Mouse (Mus musculus): ENCODE data around the gene Map4k5. TPM values are rescaled to one million over a fixed set of nuclear protein-coding genes. Genes with fewer than 3 reads are reported as not detected.

Gene Map4k5
- polyA plus RNA-seq, 1 experiment, result 6.7 TPM

DNA sequence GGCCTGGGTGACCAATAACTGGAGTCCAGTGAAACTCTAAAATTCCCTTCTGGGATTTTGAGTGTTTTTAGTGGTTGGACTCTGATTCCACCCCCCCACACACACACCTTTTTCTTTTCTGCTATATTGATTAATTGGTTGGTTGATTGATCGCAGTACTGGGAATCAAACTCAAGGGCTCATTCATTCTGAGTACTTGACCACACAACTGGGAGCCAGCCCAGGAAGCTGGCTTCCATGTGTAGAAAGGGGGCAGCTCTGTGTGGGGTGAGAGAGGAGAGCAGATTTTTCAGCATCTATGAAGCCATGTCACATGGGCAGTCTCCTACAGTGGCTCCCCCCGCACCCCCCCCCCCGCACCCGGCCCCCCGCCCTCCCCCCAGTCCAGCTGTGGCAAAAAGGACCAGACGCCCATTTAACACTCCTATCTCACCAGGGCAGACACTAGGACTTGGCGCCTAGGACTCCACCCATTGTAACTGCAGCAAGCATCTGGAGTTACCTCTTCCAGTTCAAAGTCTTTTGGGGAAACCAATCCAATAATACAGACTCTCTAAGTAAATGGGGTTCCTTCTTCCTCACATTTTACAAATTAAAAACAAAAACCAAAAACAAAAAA is 133.6 kb downstream of the Map4k5 start:
- Histone ChIP-seq H3K27ac (ENCODE audit: insufficient read depth, low read length) (no peak overlapping the region), H3K4me3 (ENCODE audit: extremely low read depth, insufficient read depth, insufficient read length) (no peak overlapping the region), H3K4me1 (ENCODE audit: control insufficient read depth, insufficient read depth, insufficient read length) (no peaks in the 10 kb centered on the region), H3K27me3 (ENCODE audit: control insufficient read depth, insufficient read depth, low read length) (no peaks in the 10 kb centered on the region), H3K36me3 (ENCODE audit: control insufficient read depth, insufficient read depth, low read length) (no peaks in the 10 kb centered on the region)
- TF ChIP-seq CTCF (IDR thresholded peaks at IDR 0.05; ENCODE audit: extremely low read depth, insufficient read depth, insufficient read length, insufficient replicate concordance) (no peak), POLR2A (IDR thresholded peaks at IDR 0.05; ENCODE audit: low read depth, low read length) (no peak)
- no peak for DNase-seq (ENCODE audit: low read depth in 1 of 2, low spot score in 2 of 2)
- WGBS, result 42% methylated on average over 7 of the region's 7 CpGs

DNA sequence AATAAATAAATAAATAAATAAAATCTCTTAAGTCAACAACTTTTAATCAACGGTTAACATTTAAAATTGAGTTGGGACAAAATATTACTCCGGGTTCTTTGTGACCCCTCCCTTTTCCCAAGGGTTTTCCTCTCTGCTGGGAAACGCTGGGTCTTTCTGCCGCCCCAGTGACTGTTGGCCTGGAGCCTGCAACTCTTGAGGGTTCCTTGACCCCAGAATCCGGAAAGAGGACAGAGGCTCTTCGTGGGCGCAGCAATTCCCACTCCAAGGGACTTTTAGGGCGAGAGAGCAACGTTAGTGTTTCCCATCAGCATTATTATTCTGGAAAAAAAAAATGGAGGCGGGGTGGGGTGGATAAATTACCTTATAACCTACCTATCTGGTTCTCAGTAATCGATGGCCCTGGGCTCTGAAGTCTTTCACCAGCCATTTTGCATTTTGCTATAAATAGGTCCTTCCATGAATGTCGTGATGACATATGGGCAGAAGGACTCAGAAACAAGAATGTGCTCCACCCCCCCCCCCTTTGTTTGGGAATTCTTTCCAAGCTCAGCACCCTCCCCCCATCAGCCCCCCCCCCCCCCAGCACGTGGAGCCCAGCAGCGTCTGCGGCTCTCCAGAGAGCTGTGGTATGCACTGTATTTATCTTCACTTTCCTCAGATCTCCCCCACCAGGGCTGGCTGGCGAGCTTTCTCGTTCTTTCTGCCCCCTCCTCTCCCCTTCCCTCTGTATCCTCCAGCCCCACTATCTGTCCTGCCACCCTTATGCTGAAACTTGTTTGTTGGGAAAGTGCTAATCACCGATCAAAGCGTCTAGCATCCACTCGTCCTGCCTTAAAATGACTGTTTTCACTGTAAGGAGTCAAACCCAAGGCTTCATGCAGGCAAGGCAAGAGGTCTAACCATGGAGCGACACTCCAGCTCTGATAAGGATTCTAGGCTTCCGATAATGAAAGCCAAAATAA is 134.5 kb downstream of the Map4k5 start:
- Histone ChIP-seq H3K4me1 (ENCODE audit: control insufficient read depth, insufficient read depth, insufficient read length) (no peaks in the 10 kb centered on the region), H3K36me3 (ENCODE audit: control insufficient read depth, insufficient read depth, low read length) (no peaks in the 10 kb centered on the region), H3K4me3 (ENCODE audit: extremely low read depth, insufficient read depth, insufficient read length) (no peak overlapping the region), H3K27ac (ENCODE audit: insufficient read depth, low read length) (peak overlapping the region; percentile 36; the same call in 1 of the 2 replicates), H3K27me3 (ENCODE audit: control insufficient read depth, insufficient read depth, low read length) (no peaks in the 10 kb centered on the region)
- WGBS, result 27% methylated on average over 22 of the region's 22 CpGs
- TF ChIP-seq POLR2A (IDR thresholded peaks at IDR 0.05; ENCODE audit: low read depth, low read length), result no peak
- DNase-seq (ENCODE audit: low read depth in 1 of 2, low spot score in 2 of 2), result no peak

DNA sequence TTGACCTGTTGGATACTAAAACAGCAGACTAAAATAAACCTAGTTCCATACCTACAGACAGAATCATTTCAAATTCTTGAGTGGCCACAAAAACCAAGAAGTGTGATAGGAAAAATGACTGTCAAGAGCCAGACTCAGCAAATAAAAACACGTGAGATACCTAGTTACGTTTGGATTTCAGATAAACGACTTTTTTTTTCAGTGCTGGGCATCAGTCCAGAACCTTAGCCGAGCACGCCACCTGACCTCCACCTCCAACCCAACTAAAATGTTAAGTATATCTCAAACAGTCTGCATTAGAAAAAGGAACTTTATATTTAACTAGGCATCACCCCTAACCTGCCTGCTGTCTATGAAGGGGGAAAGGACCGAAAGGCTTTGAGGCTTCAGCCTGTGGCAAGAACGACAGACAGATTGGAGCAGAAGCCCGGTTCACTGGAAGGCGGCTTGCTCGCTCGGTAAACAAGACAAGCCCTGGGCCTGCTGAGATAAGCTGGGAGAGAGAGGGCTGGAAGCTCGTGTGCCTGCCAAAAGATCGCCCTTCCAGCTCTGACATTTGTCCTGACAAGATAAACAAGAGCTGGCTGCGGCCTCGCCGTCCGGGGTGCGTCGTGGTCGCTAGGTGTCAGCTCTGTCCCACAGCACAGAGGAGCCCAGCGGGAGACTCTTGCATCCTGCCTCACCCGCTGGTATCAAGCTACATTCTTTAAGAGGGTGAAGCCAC is 135.4 kb downstream of the Map4k5 start:
- Histone ChIP-seq H3K27ac (ENCODE audit: insufficient read depth, low read length) (peak overlapping the region; percentile 73), H3K4me3 (ENCODE audit: extremely low read depth, insufficient read depth, insufficient read length) (no peak overlapping the region), H3K4me1 (ENCODE audit: control insufficient read depth, insufficient read depth, insufficient read length) (no peaks in the 10 kb centered on the region), H3K27me3 (ENCODE audit: control insufficient read depth, insufficient read depth, low read length) (no peaks in the 10 kb centered on the region), H3K36me3 (ENCODE audit: control insufficient read depth, insufficient read depth, low read length) (no peaks in the 10 kb centered on the region)
- 21% methylated on average over 22 of the region's 22 CpGs for WGBS
- TF ChIP-seq POLR2A (IDR thresholded peaks at IDR 0.05; ENCODE audit: low read depth, low read length) (no peak), CTCF (IDR thresholded peaks at IDR 0.05; ENCODE audit: extremely low read depth, insufficient read depth, insufficient read length, insufficient replicate concordance) (peak; percentile 95)
- DNase-seq (ENCODE audit: low read depth in 1 of 2, low spot score in 2 of 2), result peak; percentile 45 to 75

DNA sequence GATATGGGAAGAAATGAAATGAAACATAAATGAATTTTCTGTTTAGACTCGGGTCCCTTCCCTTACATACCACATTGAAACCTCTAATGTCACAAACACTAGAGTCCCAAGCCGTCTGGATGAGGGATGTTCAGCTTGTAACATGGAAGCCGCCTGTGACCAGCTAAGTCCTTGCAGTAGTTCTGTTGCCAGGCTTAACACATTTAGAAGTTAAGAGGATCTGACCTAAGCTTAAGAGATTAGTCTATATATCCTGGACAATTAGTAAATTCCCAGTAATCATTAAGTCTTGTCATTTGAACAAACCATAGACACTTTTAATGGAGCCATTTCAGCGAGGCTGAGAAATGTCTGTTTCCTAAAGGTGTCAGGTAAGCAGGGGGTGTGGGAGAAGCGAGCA is 137.0 kb downstream of the Map4k5 start:
- no peak overlapping the region for H3K4me3 ChIP-seq (ENCODE audit: extremely low read depth, insufficient read depth, insufficient read length)
- WGBS, result 89% methylated on average over 5 of the region's 5 CpGs
- H3K4me1 ChIP-seq (ENCODE audit: control insufficient read depth, insufficient read depth, insufficient read length), result no peaks in the 10 kb centered on the region
- TF ChIP-seq POLR2A (IDR thresholded peaks at IDR 0.05; ENCODE audit: low read depth, low read length), result no peak
- TF ChIP-seq CTCF (IDR thresholded peaks at IDR 0.05; ENCODE audit: extremely low read depth, insufficient read depth, insufficient read length, insufficient replicate concordance), result no peak
- no peaks in the 10 kb centered on the region for H3K36me3 ChIP-seq (ENCODE audit: control insufficient read depth, insufficient read depth, low read length)
- DNase-seq (ENCODE audit: low read depth in 1 of 2, low spot score in 2 of 2), result no peak
- H3K27ac ChIP-seq (ENCODE audit: insufficient read depth, low read length), result no peak overlapping the region
- H3K27me3 ChIP-seq (ENCODE audit: control insufficient read depth, insufficient read depth, low read length), result no peaks in the 10 kb centered on the region

DNA sequence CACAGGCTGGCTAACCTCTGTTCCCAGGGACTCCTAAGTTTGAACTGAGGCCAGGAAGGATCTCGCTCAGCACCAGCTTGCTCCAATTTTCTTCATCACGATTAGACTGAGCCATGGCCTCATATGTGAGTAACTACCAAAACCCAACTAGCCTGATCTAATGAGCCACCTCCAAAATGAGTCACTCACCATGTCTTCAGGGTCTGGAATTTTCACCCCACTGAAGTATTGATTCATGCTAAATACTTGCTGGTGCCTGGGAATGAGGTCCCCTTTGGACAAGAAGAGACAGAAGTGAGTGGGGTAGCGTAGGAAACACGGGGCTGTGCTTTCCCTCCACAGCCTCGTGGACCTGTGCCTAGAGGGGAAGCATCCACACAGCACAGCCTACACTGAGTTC is 139.1 kb downstream of the Map4k5 start:
- H3K27ac ChIP-seq (ENCODE audit: insufficient read depth, low read length), result no peak overlapping the region
- no peak overlapping the region for H3K4me3 ChIP-seq (ENCODE audit: extremely low read depth, insufficient read depth, insufficient read length)
- no peaks in the 10 kb centered on the region for H3K27me3 ChIP-seq (ENCODE audit: control insufficient read depth, insufficient read depth, low read length)

More for the DNA sequence above, 139.1 kb downstream of the Map4k5 start:
- WGBS, result 77% methylated on average over 5 of the region's 5 CpGs
- DNase-seq (ENCODE audit: low read depth in 1 of 2, low spot score in 2 of 2), result no peak
- H3K36me3 ChIP-seq (ENCODE audit: control insufficient read depth, insufficient read depth, low read length), result no peaks in the 10 kb centered on the region
- H3K4me1 ChIP-seq (ENCODE audit: control insufficient read depth, insufficient read depth, insufficient read length), result no peaks in the 10 kb centered on the region
- TF ChIP-seq CTCF (IDR thresholded peaks at IDR 0.05; ENCODE audit: extremely low read depth, insufficient read depth, insufficient read length, insufficient replicate concordance) (no peak), POLR2A (IDR thresholded peaks at IDR 0.05; ENCODE audit: low read depth, low read length) (no peak)

Other genes with a start within 250 kb of the Map4k5 start
- 8.7 and 9.3 TPM in 2 replicates for gene Sos2, start 211.3 kb downstream of the Map4k5 start, polyA plus RNA-seq (2012; rRNA removed)
- 1.4 and 1.9 TPM in 2 replicates for gene L2hgdh, start 168.3 kb downstream of the Map4k5 start, polyA plus RNA-seq (2012; rRNA removed)
- gene Atp5s, start 168.2 kb downstream of the Map4k5 start, polyA plus RNA-seq (2012; rRNA removed), result 7.9 and 10.5 TPM in 2 replicates
- 2.2 and 2.7 TPM in 2 replicates for gene Cdkl1, start 101.9 kb downstream of the Map4k5 start, polyA plus RNA-seq (2012; rRNA removed)
- gene Atl1, start 586 bp downstream of the Map4k5 start, polyA plus RNA-seq (2012; rRNA removed), result 0.72 and 0.78 TPM in 2 replicates
- gene Sav1, start 93.8 kb upstream of the Map4k5 start, polyA plus RNA-seq (2012; rRNA removed), result 9.3 and 11.4 TPM in 2 replicates
- 11.5 and 14.1 TPM in 2 replicates for gene Nin, start 220.5 kb upstream of the Map4k5 start, polyA plus RNA-seq (2012; rRNA removed)

Measured in spleen, adult 2 months (tissue).